Mouse (Mus musculus): ENCODE results near the gene Usp18.

Usp18 gene

DNA sequence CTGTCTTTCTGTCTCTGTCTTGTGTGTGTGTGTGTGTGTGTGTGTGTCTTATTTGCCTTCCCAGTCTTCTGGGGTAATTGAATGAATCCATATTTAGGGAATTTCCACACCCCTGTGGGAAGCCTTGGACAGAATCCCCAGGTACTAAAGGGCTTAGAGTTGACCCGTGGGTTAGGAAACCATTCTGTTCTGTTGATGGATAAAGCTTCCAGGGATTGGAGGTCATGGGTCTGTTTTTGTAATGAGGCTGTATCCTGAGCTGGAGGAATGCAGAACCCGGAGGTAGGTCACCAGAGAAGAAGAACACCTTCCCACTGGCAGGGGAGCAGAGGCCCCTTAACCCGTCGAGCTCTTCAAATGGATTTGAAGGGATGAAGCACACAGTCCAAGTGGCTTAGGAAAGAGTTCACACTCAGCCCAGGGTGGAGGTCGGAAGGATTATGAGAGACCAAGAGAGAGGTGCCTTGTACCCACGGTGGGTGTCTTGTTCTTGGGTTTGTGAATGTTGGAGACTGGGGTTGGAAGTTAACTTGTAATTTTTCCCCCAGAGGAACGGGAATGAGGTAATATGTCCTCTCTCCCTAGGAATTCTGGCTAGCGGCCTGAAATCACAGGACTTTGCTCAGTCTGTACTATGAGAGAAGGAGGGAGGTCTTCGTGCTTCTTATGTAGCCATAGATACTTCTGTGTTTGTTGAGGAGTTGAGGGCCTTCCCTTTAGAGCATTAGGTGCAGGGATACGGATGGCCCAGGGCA, 57.9 kb downstream of the Usp18 start:
- no peak for DNase-seq (ENCODE audit: extremely low spot score)

DNA sequence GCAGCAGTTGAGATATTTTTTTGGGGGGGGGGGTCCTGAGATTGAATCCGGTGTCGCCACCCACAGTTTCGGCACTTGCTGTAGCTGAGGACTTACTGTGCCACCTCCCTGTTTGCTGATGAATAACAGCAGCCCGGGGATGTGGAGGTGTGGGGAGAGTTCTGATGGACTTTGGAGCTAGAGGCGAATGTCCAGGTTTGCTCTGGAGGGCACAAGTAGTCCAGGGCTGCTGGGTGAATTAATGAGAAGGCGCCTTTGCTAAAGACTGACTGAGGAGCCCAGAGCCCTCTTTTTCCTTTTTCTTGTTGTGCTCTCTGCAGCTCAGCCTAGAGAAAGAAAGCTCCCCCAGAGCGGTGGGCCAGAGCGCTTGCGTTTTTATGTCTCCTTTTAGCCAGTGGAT, 58.9 kb downstream of the Usp18 start:
- no peak for DNase-seq (ENCODE audit: extremely low spot score)

DNA sequence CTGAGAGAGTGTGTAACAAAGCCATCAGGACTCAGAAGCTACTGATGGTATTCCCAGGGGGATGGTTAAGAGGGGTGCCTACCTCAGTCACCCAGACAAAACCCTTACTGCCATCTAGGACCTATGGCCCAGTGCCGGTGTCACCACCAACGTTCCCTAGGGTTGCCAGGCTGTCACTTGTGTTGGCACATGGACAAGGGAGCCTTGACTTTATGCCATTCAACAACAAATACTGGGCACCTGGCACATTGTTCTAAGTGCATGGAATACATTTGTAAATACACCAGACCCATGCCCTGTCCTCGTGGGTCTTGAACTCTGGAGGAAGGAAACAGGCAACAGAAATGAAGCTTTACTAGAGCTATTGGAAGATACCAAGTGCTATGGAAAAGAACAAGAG, 59.9 kb downstream of the Usp18 start:
- no peak for DNase-seq (ENCODE audit: extremely low spot score)

DNA sequence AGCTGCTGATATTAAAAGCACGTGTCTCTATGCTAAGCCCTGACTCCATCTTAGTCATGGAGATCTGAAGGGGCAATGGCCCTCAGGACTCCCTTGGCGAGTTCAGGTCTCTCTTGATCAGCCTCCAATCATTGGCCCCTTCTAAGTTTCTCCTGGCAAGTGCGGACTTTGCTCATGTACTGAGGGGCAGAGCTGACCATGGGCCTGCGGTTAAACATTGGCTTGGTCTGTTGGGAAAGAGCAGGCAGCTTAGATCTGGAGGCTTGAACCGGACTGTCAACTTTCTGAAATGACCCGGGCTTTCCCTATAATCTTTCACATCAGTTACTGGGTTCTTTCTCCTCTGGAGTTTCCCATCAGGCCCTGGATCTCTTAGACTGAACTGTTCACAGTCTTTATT, 65.3 kb downstream of the Usp18 start:
- no peak for DNase-seq (ENCODE audit: extremely low spot score)

DNA sequence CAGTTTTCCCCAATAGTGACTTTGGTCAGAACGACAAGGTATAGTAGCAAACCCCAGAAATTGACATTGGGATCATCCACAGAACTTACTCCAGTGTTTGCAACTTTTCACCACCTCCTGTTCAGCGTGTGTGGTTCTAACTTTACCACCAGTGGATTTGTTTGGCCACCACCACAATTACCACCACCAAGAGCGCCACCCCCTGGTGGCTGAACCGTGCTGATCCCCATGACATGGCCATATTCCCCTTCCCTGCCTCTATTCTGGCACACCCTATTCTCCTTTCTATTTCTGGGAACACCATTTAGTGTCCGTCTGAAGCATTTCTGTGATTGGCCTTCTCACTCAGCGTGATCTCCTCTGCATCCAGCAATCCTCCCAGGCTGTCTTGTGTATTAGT, 73.4 kb downstream of the Usp18 start:
- no peak for DNase-seq (ENCODE audit: extremely low spot score)

All from embryo, embryonic 9.5 days (tissue).